Mouse (Mus musculus): ENCODE results near the gene Rasal3. TPM values are rescaled to one million over a fixed set of nuclear protein-coding genes. Genes with fewer than 3 reads are reported as not detected.

The Rasal3 gene
- polyA plus RNA-seq, 1 experiment from 2014 or later, result 2.9 TPM

- peak; percentile 87 for ATAC-seq
- 66% methylated on average over 8 of the region's 8 CpGs for WGBS (ENCODE audit: insufficient replicate concordance)
- 0 out of 2 replicates have a peak, but pooled peaks cover 4% of the 10 kb centered on the region for H3K4me1 ChIP-seq (ENCODE audit: insufficient read depth)
- TF ChIP-seq EP300 (IDR thresholded peaks at IDR 0.05; ENCODE audit: low read depth) (no peak), CTCF (IDR thresholded peaks at IDR 0.05; ENCODE audit: low read depth) (no peak)
- H3K4me2 ChIP-seq (ENCODE audit: low read depth, low read length), result peak overlapping the region; percentile 52
- no peaks in the 10 kb centered on the region for H3K27me3 ChIP-seq (ENCODE audit: insufficient read depth, low read length)
- DNase-seq, result peak; percentile 40
- no peaks in the 10 kb centered on the region; the same call in 1 of the 2 replicates for H3K36me3 ChIP-seq (replicated peaks; ENCODE audit: insufficient read depth, low read length)
- H3K27ac ChIP-seq (ENCODE audit: low read depth), result peak overlapping the region; percentile 81
- H3K4me3 ChIP-seq (ENCODE audit: low read depth, low read length), result peak overlapping the region; percentile 37
- H3K9me3 ChIP-seq (ENCODE audit: low read length), result no peaks in the 10 kb centered on the region
- H3K9ac ChIP-seq (replicated peaks), result peak overlapping the region; percentile 53
Observed at GRCm38 (mm10) chr17:32420781-32421180, 17.4 kb upstream of the Rasal3 start.

GRCm38 (mm10) chr17:32419989-32420388 lies 16.6 kb upstream of the Rasal3 start:
- H3K9me3 ChIP-seq (ENCODE audit: low read length), result no peaks in the 10 kb centered on the region
- H3K36me3 ChIP-seq (replicated peaks; ENCODE audit: insufficient read depth, low read length), result no peaks in the 10 kb centered on the region; the same call in 1 of the 2 replicates
- no peak for DNase-seq
- H3K27ac ChIP-seq (ENCODE audit: low read depth), result peak overlapping the region; percentile 81
- peak overlapping the region; percentile 53 for H3K9ac ChIP-seq (replicated peaks)
- H3K4me2 ChIP-seq (ENCODE audit: low read depth, low read length), result peak overlapping the region; percentile 52
- WGBS (ENCODE audit: insufficient replicate concordance), result 45% methylated on average over 2 of the region's 2 CpGs
- TF ChIP-seq CTCF (IDR thresholded peaks at IDR 0.05; ENCODE audit: low read depth) (no peak), EP300 (IDR thresholded peaks at IDR 0.05; ENCODE audit: low read depth) (no peak)
- H3K4me3 ChIP-seq (ENCODE audit: low read depth, low read length), result peak overlapping the region; percentile 37
- no peak for ATAC-seq
- 0 out of 2 replicates have a peak, but pooled peaks cover 4% of the 10 kb centered on the region for H3K4me1 ChIP-seq (ENCODE audit: insufficient read depth)
- H3K27me3 ChIP-seq (ENCODE audit: insufficient read depth, low read length), result no peaks in the 10 kb centered on the region

GRCm38 (mm10) chr17:32416771-32417170 lies 13.4 kb upstream of the Rasal3 start:
- H3K27me3 ChIP-seq (ENCODE audit: insufficient read depth, low read length), result no peaks in the 10 kb centered on the region
- no peaks in the 10 kb centered on the region for H3K9me3 ChIP-seq (ENCODE audit: low read length)
- H3K4me3 ChIP-seq (ENCODE audit: low read depth, low read length), result no peak overlapping the region
- no peak overlapping the region for H3K9ac ChIP-seq (replicated peaks)
- no peaks in the 10 kb centered on the region; the same call in 1 of the 2 replicates for H3K36me3 ChIP-seq (replicated peaks; ENCODE audit: insufficient read depth, low read length)
- no peak overlapping the region for H3K4me2 ChIP-seq (ENCODE audit: low read depth, low read length)
- DNase-seq, result no peak
- no peaks in the 10 kb centered on the region for H3K4me1 ChIP-seq (ENCODE audit: insufficient read depth)
- no peak for ATAC-seq
- WGBS (ENCODE audit: insufficient replicate concordance), result 88% methylated on average over 14 of the region's 14 CpGs
- TF ChIP-seq CTCF (IDR thresholded peaks at IDR 0.05; ENCODE audit: low read depth) (no peak), EP300 (IDR thresholded peaks at IDR 0.05; ENCODE audit: low read depth) (no peak)
- H3K27ac ChIP-seq (ENCODE audit: low read depth), result no peak overlapping the region

GRCm38 (mm10) chr17:32415417-32416020 lies 12.1 kb upstream of the Rasal3 start:
- H3K27ac ChIP-seq (ENCODE audit: low read depth), result no peak overlapping the region
- no peak for DNase-seq
- no peak overlapping the region for H3K4me2 ChIP-seq (ENCODE audit: low read depth, low read length)
- no peak overlapping the region for H3K9ac ChIP-seq (replicated peaks)
- TF ChIP-seq CTCF (IDR thresholded peaks at IDR 0.05; ENCODE audit: low read depth), result no peak
- TF ChIP-seq EP300 (IDR thresholded peaks at IDR 0.05; ENCODE audit: low read depth), result no peak
- H3K4me3 ChIP-seq (ENCODE audit: low read depth, low read length), result no peak overlapping the region
- no peaks in the 10 kb centered on the region for H3K4me1 ChIP-seq (ENCODE audit: insufficient read depth)
- H3K36me3 ChIP-seq (replicated peaks; ENCODE audit: insufficient read depth, low read length), result no peaks in the 10 kb centered on the region; the same call in 1 of the 2 replicates
- H3K27me3 ChIP-seq (ENCODE audit: insufficient read depth, low read length), result no peaks in the 10 kb centered on the region
- H3K9me3 ChIP-seq (ENCODE audit: low read length), result no peaks in the 10 kb centered on the region
- ATAC-seq, result peak; percentile 69
- 67% methylated on average over 24 of the region's 24 CpGs for WGBS (ENCODE audit: insufficient replicate concordance)

- DNase-seq (no peak), ATAC-seq (no peak)
- Histone ChIP-seq H3K27ac (ENCODE audit: low read depth) (no peak overlapping the region), H3K36me3 (replicated peaks; ENCODE audit: insufficient read depth, low read length) (no peaks in the 10 kb centered on the region), H3K9me3 (ENCODE audit: low read length) (no peaks in the 10 kb centered on the region), H3K4me3 (ENCODE audit: low read depth, low read length) (no peak overlapping the region), H3K4me2 (ENCODE audit: low read depth, low read length) (no peak overlapping the region), H3K27me3 (ENCODE audit: insufficient read depth, low read length) (no peaks in the 10 kb centered on the region), H3K4me1 (ENCODE audit: insufficient read depth) (no peaks in the 10 kb centered on the region), H3K9ac (replicated peaks) (no peak overlapping the region)
- 77% methylated on average over 6 of the region's 6 CpGs for WGBS (ENCODE audit: insufficient replicate concordance)
- TF ChIP-seq EP300 (IDR thresholded peaks at IDR 0.05; ENCODE audit: low read depth) (no peak), CTCF (IDR thresholded peaks at IDR 0.05; ENCODE audit: low read depth) (no peak)
Observed at GRCm38 (mm10) chr17:32411898-32412297, 8.5 kb upstream of the Rasal3 start.

GRCm38 (mm10) chr17:32402779-32403157 lies 615 bp downstream of the Rasal3 start:
- H3K9ac ChIP-seq (replicated peaks), result peak overlapping the region; percentile 54
- H3K4me1 ChIP-seq (ENCODE audit: insufficient read depth), result peaks cover 5% of the 10 kb centered on the region; the same call in 1 of the 2 replicates
- peak overlapping the region; percentile 55 for H3K27ac ChIP-seq (ENCODE audit: low read depth)
- peak; percentile 75 for ATAC-seq
- peaks cover 2% of the 10 kb centered on the region; the same call in 1 of the 2 replicates for H3K27me3 ChIP-seq (ENCODE audit: insufficient read depth, low read length)
- 0 out of 2 replicates have a peak, but pooled peaks cover 2% of the 10 kb centered on the region for H3K36me3 ChIP-seq (replicated peaks; ENCODE audit: insufficient read depth, low read length)
- peak overlapping the region; percentile 69 for H3K4me2 ChIP-seq (ENCODE audit: low read depth, low read length)
- TF ChIP-seq CTCF (IDR thresholded peaks at IDR 0.05; ENCODE audit: low read depth), result no peak
- TF ChIP-seq EP300 (IDR thresholded peaks at IDR 0.05; ENCODE audit: low read depth), result no peak
- DNase-seq, result peak; percentile 53
- peak overlapping the region; percentile 48 for H3K4me3 ChIP-seq (ENCODE audit: low read depth, low read length)
- no peaks in the 10 kb centered on the region for H3K9me3 ChIP-seq (ENCODE audit: low read length)
- 28% methylated on average over 11 of the region's 11 CpGs for WGBS (ENCODE audit: insufficient replicate concordance)

Data from liver, postnatal 0 days (tissue).